Mouse (Mus musculus) ES-E14 (cell line): ENCODE results near the gene B3gat3. TPM values are rescaled to one million over a fixed set of nuclear protein-coding genes. Genes with fewer than 3 reads are reported as not detected.

Experiments used
- DNase-seq: peaks from one replicate; pipeline ENCODE4 v3.0.0-alpha.2; 2013; ENCODE audit warnings: low read depth, low spot score
- H3K27ac ChIP-seq: 2 replicates; pipeline ENCODE4 v1.5.1; 2012; ENCODE audit warnings: low read depth, mild to moderate bottlenecking, low read length, moderate library complexity, mixed read lengths; ENCODE audit not compliant: poor library complexity, insufficient read depth, severe bottlenecking
- H3K36me3 ChIP-seq: 2 replicates; pipeline ENCODE4 v1.6.1; 2012; ENCODE audit warnings: mild to moderate bottlenecking, low read length, moderate library complexity, mixed read lengths; ENCODE audit not compliant: control insufficient read depth, poor library complexity, insufficient read depth, severe bottlenecking
- H3K4me1 ChIP-seq, 2 experiments: fragments of 150-350 bp in 1 of 2; sonication (generic) in 1 of 2; 2 replicates each; pipeline ENCODE4 v1.6.1; 2012; ENCODE audit warnings: low read length in 2 of 2, mild to moderate bottlenecking in 1 of 2, mixed read lengths in 1 of 2; ENCODE audit not compliant: control insufficient read depth in 2 of 2, insufficient read depth in 2 of 2, poor library complexity in 1 of 2
- H3K4me3 ChIP-seq, 2 experiments: fragments of 150-350 bp in 1 of 2; sonication (generic) in 1 of 2; 2 replicates each; pipeline ENCODE4 v1.5.1; 2012; ENCODE audit warnings: low read length in 2 of 2, low read depth in 1 of 2, mild to moderate bottlenecking in 1 of 2, mixed read lengths in 1 of 2; ENCODE audit not compliant: insufficient read depth in 1 of 2, poor library complexity in 1 of 2, severe bottlenecking in 1 of 2
- H3K9ac ChIP-seq: 2 replicates; pipeline ENCODE4 v1.6.1; 2012; ENCODE audit warnings: low read depth, mild to moderate bottlenecking, low read length, mixed read lengths; ENCODE audit not compliant: poor library complexity, insufficient read depth, severe bottlenecking
- H3K9me3 ChIP-seq: fragments of 150-350 bp; sonication (generic); 2 replicates; pipeline ENCODE4 v1.6.1; 2012; ENCODE audit warnings: low read depth, mild to moderate bottlenecking, low read length; ENCODE audit not compliant: control insufficient read depth, insufficient read depth
- CHD2 ChIP-seq: IDR thresholded peaks from 2 replicates; pipeline ENCODE4 v1.6.1; 2014; ENCODE audit warnings: mild to moderate bottlenecking, low read depth, low read length, inconsistent platforms
- HCFC1 ChIP-seq: IDR thresholded peaks from 2 replicates; pipeline ENCODE4 v1.6.1; 2012; ENCODE audit warnings: low read length, inconsistent platforms, borderline replicate concordance; ENCODE audit not compliant: insufficient read depth
- MAFK ChIP-seq: IDR thresholded peaks from 2 replicates; pipeline ENCODE4 v1.6.1; 2014; ENCODE audit warnings: mild to moderate bottlenecking, low read depth, low read length, inconsistent platforms; ENCODE audit not compliant: insufficient read depth
- ZC3H11A ChIP-seq: IDR thresholded peaks from 2 replicates; pipeline ENCODE4 v1.6.1; 2012; ENCODE audit warnings: low read depth, mild to moderate bottlenecking, inconsistent platforms, low read length, borderline replicate concordance
- ZNF384 ChIP-seq: IDR thresholded peaks from 2 replicates; pipeline ENCODE4 v1.6.1; 2012; ENCODE audit warnings: low read depth, low read length, inconsistent platforms
- in situ Hi-C, 2 experiments: fragments of 600-800 bp; cut with MboI; formaldehyde crosslinking; loops; one replicate each; pipeline ENCODE4 v1.15.1; 2025; ENCODE audit warnings: low sequenced_read_pairs in 2 of 2, inconsistent platforms in 1 of 2; ENCODE audit not compliant: unreplicated experiment in 2 of 2
- total RNA-seq: library from RNA; depleted of rRNA; stranded (reverse); fragments of 300-350 nt; gene quantifications from 2 replicates; pipeline ENCODE4 v1.2.3, GENCODE M21; 2012

The B3gat3 gene
- total RNA-seq, 1 experiment: 36.8 TPM

- in situ Hi-C loops: no loop called here
- no peak overlapping the region for H3K27ac ChIP-seq
- peaks cover 29% of the 10 kb centered on the region for H3K36me3 ChIP-seq
- no peaks in the 10 kb centered on the region for H3K4me1 ChIP-seq
- TF ChIP-seq MAFK (no peak), CHD2 (no peak), HCFC1 (no peak), ZNF384 (no peak), ZC3H11A (no peak)
- peak overlapping the region; percentile 95 to 97 for H3K4me3 ChIP-seq
- peak overlapping the region; percentile 97 for H3K9ac ChIP-seq
- H3K9me3 ChIP-seq: no peaks in the 10 kb centered on the region
- DNase-seq: no peak
These were observed 34.0 kb downstream of the B3gat3 start for GRCm38 (mm10) chr19:8954171-8954570.

GRCm38 (mm10) chr19:8962256-8962655, 42.1 kb downstream of the B3gat3 start:
- no peak overlapping the region for H3K9ac ChIP-seq
- H3K9me3 ChIP-seq: no peaks in the 10 kb centered on the region
- H3K4me1 ChIP-seq: peaks cover 0 to 6% of the 10 kb centered on the region in 2 experiments; a peak in 1 of 4 replicates
- in situ Hi-C loops: no loop called here
- DNase-seq: no peak
- peaks cover 46% of the 10 kb centered on the region for H3K36me3 ChIP-seq
- no peak overlapping the region for H3K4me3 ChIP-seq
- H3K27ac ChIP-seq: no peak overlapping the region
- TF ChIP-seq ZC3H11A: no peak
- TF ChIP-seq MAFK: no peak

GRCm38 (mm10) chr19:8965075-8965474, 44.9 kb downstream of the B3gat3 start:
- Histone ChIP-seq H3K9ac (no peak overlapping the region), H3K9me3 (no peaks in the 10 kb centered on the region), H3K4me3 (no peak overlapping the region), H3K4me1 (peaks cover 0 to 6% of the 10 kb centered on the region in 2 experiments; a peak in 1 of 4 replicates), H3K27ac (no peak overlapping the region), H3K36me3 (peaks cover 58% of the 10 kb centered on the region)
- in situ Hi-C loops: no loop called here
- DNase-seq: no peak
- TF ChIP-seq ZNF384 (no peak), ZC3H11A (no peak), MAFK (no peak), HCFC1 (no peak)

GRCm38 (mm10) chr19:8965771-8966170, 45.6 kb downstream of the B3gat3 start:
- H3K9ac ChIP-seq: peak overlapping the region; percentile 23
- in situ Hi-C loops: no loop called here
- DNase-seq: no peak
- peak overlapping the region; percentile 2 for H3K27ac ChIP-seq
- TF ChIP-seq CHD2 (no peak), ZC3H11A (no peak), ZNF384 (no peak), HCFC1 (no peak), MAFK (no peak)
- H3K4me3 ChIP-seq: peak overlapping the region; percentile 74 to 85; a peak in 3 of 4 replicates
- H3K9me3 ChIP-seq: no peaks in the 10 kb centered on the region
- H3K4me1 ChIP-seq: peaks cover 0 to 8% of the 10 kb centered on the region in 2 experiments; a peak in 1 of 4 replicates
- peaks cover 65% of the 10 kb centered on the region for H3K36me3 ChIP-seq

GRCm38 (mm10) chr19:8966198-8966589, 46.0 kb downstream of the B3gat3 start:
- TF ChIP-seq HCFC1 (no peak), CHD2 (no peak), ZNF384 (no peak), MAFK (no peak), ZC3H11A (no peak)
- in situ Hi-C loops: no loop called here
- Histone ChIP-seq H3K27ac (peak overlapping the region; percentile 97), H3K36me3 (peaks cover 70% of the 10 kb centered on the region), H3K9me3 (no peaks in the 10 kb centered on the region), H3K4me3 (peak overlapping the region; percentile 74 to 85), H3K9ac (peak overlapping the region; percentile 90), H3K4me1 (peaks cover 0 to 9% of the 10 kb centered on the region in 2 experiments; a peak in 1 of 4 replicates)
- no peak for DNase-seq
